Mouse (Mus musculus) kidney, embryonic 15.5 days (tissue): ENCODE measurements around the gene Ssc4d. TPM values are rescaled to one million over a fixed set of nuclear protein-coding genes. Genes with fewer than 3 reads are reported as not detected.

Source experiments
- ATAC-seq: fragments of 200-750 bp; cut with Nextera tagmentation; replicated peaks from 2 replicates; pipeline ENCODE4 v1.8.0; 2017; ENCODE audit warnings: moderate TSS enrichment; ENCODE audit not compliant: low FRiP score
- H3K27ac ChIP-seq: fragments of 300-500 bp; sonication (generic); 2 replicates; pipeline ENCODE4 v1.5.1; 2015; ENCODE audit warnings: mild to moderate bottlenecking, inconsistent platforms
- H3K27me3 ChIP-seq: fragments of 300-500 bp; sonication (generic); 2 replicates; pipeline ENCODE4 v1.6.1; 2015; ENCODE audit warnings: inconsistent platforms
- H3K36me3 ChIP-seq: fragments of 300-500 bp; sonication (generic); 2 replicates; pipeline ENCODE4 v1.6.1; 2015; ENCODE audit warnings: inconsistent platforms
- H3K4me1 ChIP-seq: fragments of 300-500 bp; sonication (generic); 2 replicates; pipeline ENCODE4 v1.6.1; 2015; ENCODE audit warnings: inconsistent platforms
- H3K4me2 ChIP-seq: fragments of 300-500 bp; sonication (generic); 2 replicates; pipeline ENCODE4 v1.6.1; 2015; ENCODE audit warnings: moderate library complexity, mild to moderate bottlenecking, inconsistent platforms
- H3K4me3 ChIP-seq: fragments of 300-500 bp; sonication (generic); replicated peaks from 2 replicates; pipeline ENCODE4 v1.5.1; 2015; ENCODE audit warnings: mild to moderate bottlenecking, inconsistent platforms
- H3K9ac ChIP-seq: fragments of 300-500 bp; sonication (generic); 2 replicates; pipeline ENCODE4 v1.6.1; 2015; ENCODE audit warnings: mild to moderate bottlenecking, inconsistent platforms
- H3K9me3 ChIP-seq: fragments of 300-500 bp; sonication (generic); replicated peaks from 2 replicates; pipeline ENCODE4 v1.6.1; 2016; ENCODE audit warnings: inconsistent platforms
- WGBS: fragments of 180-500 bp; shearing (Covaris S2); methylation state at CpG from one replicate; pipeline ENCODE4 v1.1.7; 2015; ENCODE audit warnings: mixed read lengths; 5-methylcytosine and 5-hydroxymethylcytosine counted together
- polyA plus RNA-seq: library from polyadenylated mRNA; unstranded; fragments of >200 nt; fragmentation: Nextera tagmentation; extraction: Ambion mirVana; gene quantifications from 2 replicates; pipeline ENCODE4 v1.2.1, GENCODE M21; 2015

Ssc4d gene
- polyA plus RNA-seq, 1 experiment from 2014 or later: 10.1 TPM

DNA sequence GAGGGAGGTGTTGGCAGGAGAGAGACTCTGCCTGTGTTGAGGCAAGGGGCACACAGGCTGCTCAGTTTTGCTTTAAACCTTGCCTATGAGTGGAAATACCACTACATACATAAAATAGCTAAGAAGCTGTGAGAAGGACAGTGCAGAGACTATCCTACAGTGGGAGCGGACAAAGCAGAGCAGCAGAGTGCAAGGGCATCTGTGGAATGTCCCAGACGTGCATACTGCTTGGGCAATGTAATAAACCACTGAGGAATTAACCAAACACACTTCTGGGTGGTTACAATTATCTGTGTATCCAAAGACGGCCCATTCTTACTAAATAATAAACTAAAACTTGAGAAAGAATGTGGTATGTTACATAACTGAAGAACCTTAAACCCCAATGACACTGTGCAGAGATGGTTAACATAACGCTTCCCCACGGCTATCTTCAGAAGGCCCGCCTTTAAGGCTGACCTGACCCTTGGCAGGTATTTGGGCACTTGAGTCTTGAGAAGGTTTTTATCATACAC, 58.2 kb downstream of the Ssc4d start:
- H3K4me1 ChIP-seq: peaks cover 10% of the 10 kb centered on the region; the same call in 1 of the 2 replicates
- 85% methylated on average over 6 of the region's 6 CpGs for WGBS
- H3K27me3 ChIP-seq: no peaks in the 10 kb centered on the region
- H3K9ac ChIP-seq: no peak overlapping the region
- H3K4me3 ChIP-seq: no peak overlapping the region
- peaks cover 81% of the 10 kb centered on the region for H3K36me3 ChIP-seq
- H3K4me2 ChIP-seq: no peak overlapping the region
- H3K27ac ChIP-seq: no peak overlapping the region
- ATAC-seq: no peak
- no peaks in the 10 kb centered on the region for H3K9me3 ChIP-seq

DNA sequence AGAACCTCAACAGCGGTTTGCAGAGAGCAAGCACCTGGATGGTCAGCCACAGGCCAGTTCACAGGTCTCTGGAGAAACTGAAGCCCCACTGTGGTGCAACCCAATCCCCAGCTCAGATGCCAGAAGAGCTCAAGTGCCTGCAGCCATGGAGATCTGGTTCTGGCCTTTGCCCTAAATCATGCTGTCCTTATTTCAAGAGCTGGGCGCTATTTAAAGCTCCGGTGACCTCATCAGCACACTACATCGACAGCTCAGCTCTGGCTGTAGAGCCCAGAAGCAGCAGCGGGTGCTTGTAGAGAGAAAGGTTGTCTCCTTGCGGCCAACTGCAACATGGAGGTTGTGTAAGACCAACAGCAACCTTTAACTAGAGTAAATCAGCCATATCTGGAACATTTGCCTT, 60.2 kb downstream of the Ssc4d start:
- ATAC-seq: no peak
- Histone ChIP-seq H3K4me3 (no peak overlapping the region), H3K4me2 (no peak overlapping the region), H3K36me3 (peaks cover 83% of the 10 kb centered on the region), H3K9ac (no peak overlapping the region), H3K4me1 (peaks cover 8% of the 10 kb centered on the region; the same call in 1 of the 2 replicates), H3K27ac (0 out of 2 replicates have a peak overlapping the region, but pooled peaks have one; percentile 32), H3K9me3 (no peaks in the 10 kb centered on the region), H3K27me3 (no peaks in the 10 kb centered on the region)
- WGBS: 66% methylated on average over 6 of the region's 6 CpGs

DNA sequence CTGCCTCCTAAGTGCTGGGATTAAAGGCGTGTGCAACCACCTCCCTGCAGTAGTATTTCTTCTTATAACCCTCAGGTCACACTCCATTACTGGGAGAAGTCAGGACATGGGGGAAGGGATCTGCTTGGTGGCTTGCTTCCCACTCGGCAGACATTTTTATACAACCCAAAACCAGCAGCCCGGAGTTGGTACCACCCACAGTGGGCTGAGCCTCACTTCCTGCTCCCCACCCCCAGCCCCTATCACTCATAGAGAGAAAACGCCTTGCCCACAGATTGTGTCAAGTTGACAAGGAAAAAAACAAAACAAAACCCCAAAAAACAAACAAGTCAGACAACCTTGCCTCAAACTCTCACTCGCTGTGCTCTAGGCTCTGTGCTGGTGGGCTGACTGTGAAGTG, 61.1 kb downstream of the Ssc4d start:
- Histone ChIP-seq H3K9ac (no peak overlapping the region), H3K27me3 (no peaks in the 10 kb centered on the region), H3K4me2 (no peak overlapping the region), H3K4me1 (peaks cover 8% of the 10 kb centered on the region; the same call in 1 of the 2 replicates), H3K4me3 (no peak overlapping the region), H3K9me3 (no peaks in the 10 kb centered on the region), H3K36me3 (peaks cover 82% of the 10 kb centered on the region), H3K27ac (no peak overlapping the region)
- WGBS: 74% methylated on average over 5 of the region's 5 CpGs
- ATAC-seq: no peak

DNA sequence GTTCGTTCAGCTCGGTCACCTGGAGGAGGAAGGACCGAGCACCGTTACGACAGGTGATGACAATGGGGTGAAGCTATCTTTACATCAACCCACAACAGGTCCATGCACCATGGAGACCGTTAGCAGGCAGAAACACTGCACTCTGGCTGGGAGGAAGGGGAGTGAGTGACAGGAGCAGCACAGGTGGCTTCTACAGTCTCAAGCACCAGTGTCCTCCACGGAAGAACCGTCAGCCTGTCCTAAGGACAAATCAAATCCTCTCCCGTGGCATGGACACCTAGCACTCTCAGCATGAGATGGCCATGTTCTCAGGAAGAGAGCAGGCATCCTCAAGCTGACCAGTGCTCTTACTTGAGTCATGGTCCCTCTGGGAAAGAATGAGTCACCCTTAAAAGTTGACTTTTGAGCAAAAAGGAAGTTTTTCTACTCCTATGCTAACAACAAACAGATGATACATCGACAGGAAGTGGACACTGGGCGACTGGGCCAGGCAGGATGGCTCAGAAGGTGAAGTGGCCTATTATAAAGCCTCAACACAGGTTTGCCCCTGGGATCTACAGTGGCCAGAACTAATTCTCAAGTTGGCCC, 62.6 kb downstream of the Ssc4d start:
- no peaks in the 10 kb centered on the region for H3K27me3 ChIP-seq
- H3K4me3 ChIP-seq: no peak overlapping the region
- H3K27ac ChIP-seq: no peak overlapping the region
- H3K4me2 ChIP-seq: no peak overlapping the region
- WGBS: 79% methylated on average over 11 of the region's 11 CpGs
- ATAC-seq: no peak
- no peaks in the 10 kb centered on the region for H3K9me3 ChIP-seq
- no peak overlapping the region for H3K9ac ChIP-seq
- H3K4me1 ChIP-seq: peaks cover 16% of the 10 kb centered on the region; the same call in 1 of the 2 replicates
- H3K36me3 ChIP-seq: peaks cover 81% of the 10 kb centered on the region

DNA sequence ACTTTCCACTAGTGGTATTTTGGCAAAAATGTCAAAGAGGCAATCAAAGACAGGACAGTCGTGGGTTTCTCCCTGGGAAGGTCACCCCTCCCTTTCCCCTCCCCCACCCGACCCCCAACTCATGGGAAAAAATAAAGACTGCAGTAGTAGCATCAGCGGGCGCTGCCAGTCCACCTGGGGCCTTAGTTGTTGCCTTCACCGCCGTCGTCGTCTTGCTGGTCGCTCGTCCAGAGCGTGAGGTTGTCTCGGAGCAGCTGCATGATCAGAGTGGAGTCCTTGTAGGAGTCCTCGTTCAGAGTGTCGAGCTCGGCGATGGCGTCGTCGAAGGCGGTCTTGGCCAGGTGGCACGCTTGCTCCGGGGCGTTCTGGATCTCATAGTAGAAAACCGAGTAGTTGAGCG, 63.5 kb downstream of the Ssc4d start:
- H3K9me3 ChIP-seq: no peaks in the 10 kb centered on the region
- peaks cover 79% of the 10 kb centered on the region for H3K36me3 ChIP-seq
- H3K4me2 ChIP-seq: no peak overlapping the region
- ATAC-seq: no peak
- no peaks in the 10 kb centered on the region for H3K27me3 ChIP-seq
- no peak overlapping the region for H3K4me3 ChIP-seq
- H3K9ac ChIP-seq: no peak overlapping the region
- H3K4me1 ChIP-seq: peaks cover 20% of the 10 kb centered on the region
- H3K27ac ChIP-seq: no peak overlapping the region
- 91% methylated on average over 25 of the region's 25 CpGs for WGBS

Other genes starting within 250 kb of the Ssc4d start
- 64.2 and 68.1 TPM in 2 replicates for gene Tmem120a, start 230.1 kb downstream of the Ssc4d start, polyA plus RNA-seq
- 0.17 and 0.39 TPM in 2 replicates for gene Styxl1, start 196.1 kb downstream of the Ssc4d start, polyA plus RNA-seq
- 568 and 588 TPM in 2 replicates for gene Mdh2, start 196.1 kb downstream of the Ssc4d start, polyA plus RNA-seq
- gene Srrm3, start 167.6 kb downstream of the Ssc4d start, polyA plus RNA-seq: 0.55 and 1.2 TPM in 2 replicates
- 70.0 and 72.9 TPM in 2 replicates for gene Hspb1, start 86.6 kb downstream of the Ssc4d start, polyA plus RNA-seq
- gene Ywhag, start 39.9 kb downstream of the Ssc4d start, polyA plus RNA-seq: 179 and 189 TPM in 2 replicates
- 0.30 TPM in 1 of 2 replicates, not detected in the other for gene Zp3, start 5.6 kb upstream of the Ssc4d start, polyA plus RNA-seq
- 29.4 and 29.9 TPM in 2 replicates for gene Dtx2, start 20.3 kb upstream of the Ssc4d start, polyA plus RNA-seq
- 2.6 and 5.9 TPM in 2 replicates for gene Upk3b, start 64.0 kb upstream of the Ssc4d start, polyA plus RNA-seq
- gene Upk3bl, start 80.0 kb upstream of the Ssc4d start, polyA plus RNA-seq: 2.8 and 3.2 TPM in 2 replicates
- gene Rasa4, start 109.4 kb upstream of the Ssc4d start, polyA plus RNA-seq: 15.4 and 18.5 TPM in 2 replicates
- 249 and 260 TPM in 2 replicates for gene Polr2j, start 142.1 kb upstream of the Ssc4d start, polyA plus RNA-seq
- 33.6 and 40.2 TPM in 2 replicates for gene Lrwd1, start 161.5 kb upstream of the Ssc4d start, polyA plus RNA-seq
- 15.7 and 16.9 TPM in 2 replicates for gene Alkbh4, start 161.6 kb upstream of the Ssc4d start, polyA plus RNA-seq
- 6.0 and 6.3 TPM in 2 replicates for gene Orai2, start 196.2 kb upstream of the Ssc4d start, polyA plus RNA-seq
- gene Prkrip1, start 224.4 kb upstream of the Ssc4d start, polyA plus RNA-seq: 50.8 and 51.3 TPM in 2 replicates